Mouse (Mus musculus) stomach, postnatal 0 days (tissue): ENCODE data around the gene Gzmm.

ENCODE experiments used
- CTCF ChIP-seq: IDR thresholded peaks from 2 replicates; pipeline ENCODE4 v1.5.1; 2016; ENCODE audit warnings: antibody characterized with exemption, low read depth, mild to moderate bottlenecking, moderate library complexity
- EP300 ChIP-seq: optimal IDR thresholded peaks from 2 replicates; pipeline ENCODE3; 2016; ENCODE audit warnings: antibody characterized with exemption

GRCm38 (mm10) chr10:79680606-79681495 is 8.0 kb upstream of the Gzmm start:
- TF ChIP-seq EP300 (no peak), CTCF (no peak)
